Comparison of ENCODE assay signal across 17 mouse cellular contexts in genomic region chr13:36419357-36419756, GRCm38 (mm10).
DNase-seq lines count a peak whose midpoint lies in the region; TF ChIP-seq lines count a peak whose summit lies in the region.
"Had no signal": no experiment of that assay in that cellular context is flagged by ENCODE, and none has a peak within 500 bp of the region (broad histone marks: within the 10 kb centered on the region; RNA-seq: fewer than 3 reads in every experiment).

No protein-coding gene starts in this region.

- H3K9ac ChIP-seq in ES-E14 (ENCODE audit: insufficient read depth, low read depth, low read length, poor library complexity, severe bottlenecking), result no peak overlapping the region
- H3K9ac ChIP-seq: hindbrain, embryonic 12.5 days; liver, embryonic 13.5 days; midbrain, embryonic 13.5 days had no signal

- H3K4me3 ChIP-seq in kidney, adult 2 months (ENCODE audit: insufficient read depth, low read depth, low read length), result no peak overlapping the region
- H3K4me3 ChIP-seq in ES-E14 (ENCODE audit: insufficient read depth in 1 of 2, low read depth in 1 of 2, low read length in 2 of 2, poor library complexity in 1 of 2, severe bottlenecking in 1 of 2), result no peak overlapping the region
- H3K4me3 ChIP-seq: hindbrain, embryonic 12.5 days; liver, embryonic 13.5 days; midbrain, embryonic 13.5 days had no signal

- TF ChIP-seq POLR2A in kidney, adult 2 months (IDR thresholded peaks at IDR 0.05; ENCODE audit: low read depth, low read length), result no peak

- no peaks in the 10 kb centered on the region for H3K4me1 ChIP-seq in kidney, adult 2 months (ENCODE audit: control insufficient read depth, insufficient read depth, low read length)
- H3K4me1 ChIP-seq in ES-E14 (ENCODE audit: control insufficient read depth in 2 of 2, insufficient read depth in 2 of 2, low read length in 2 of 2, poor library complexity in 1 of 2), result no peaks in the 10 kb centered on the region
- H3K4me1 ChIP-seq: hindbrain, embryonic 12.5 days; liver, embryonic 13.5 days; midbrain, embryonic 13.5 days had no signal

- in situ Hi-C loops in ES-E14 (cut with MboI; ENCODE audit: low sequenced_read_pairs in 2 of 2, unreplicated experiment in 2 of 2), result no loop called here

- peak; percentile 34; the same call in 1 of the 2 replicates for TF ChIP-seq CTCF in kidney, adult 2 months (conservative IDR thresholded peaks at IDR 0.05; ENCODE audit: insufficient read depth, insufficient read length, low read depth, low read length)

- no peaks in the 10 kb centered on the region; the same call in 1 of the 2 replicates for H3K36me3 ChIP-seq in kidney, adult 2 months (ENCODE audit: control insufficient read depth, insufficient read depth, low read length)
- no peaks in the 10 kb centered on the region for H3K36me3 ChIP-seq in ES-E14 (ENCODE audit: control insufficient read depth, insufficient read depth, low read length, poor library complexity, severe bottlenecking)
- H3K36me3 ChIP-seq: hindbrain, embryonic 12.5 days; liver, embryonic 13.5 days; midbrain, embryonic 13.5 days had no signal

- no peak for DNase-seq in kidney, adult 2 months
- no peak for DNase-seq in kidney, adult 9 months
- peak; percentile 18 for DNase-seq in thymus, postnatal 14 days
- no peak for DNase-seq in thymus, adult 18-20 months
- peak; percentile 4 for DNase-seq in ES-E14 (ENCODE audit: low read depth, low spot score)
- peak; percentile 14 for DNase-seq in induced T-regulatory cell, adult 2 months (ENCODE audit: low read depth)
- no peak for DNase-seq in spleen, adult 12 weeks (ENCODE audit: low spot score)
- no peak for DNase-seq in left cerebral cortex, adult 11 months (ENCODE audit: low spot score)
- DNase-seq: adrenal gland, postnatal 36 days; cerebellum, postnatal 14 days; kidney, postnatal 25 days; left cerebral cortex, postnatal 4 days; liver, embryonic 13.5 days; right cerebral cortex, postnatal 14 days; thymus, adult 2 months had no signal

- no peak overlapping the region for H3K27ac ChIP-seq in kidney, adult 2 months (ENCODE audit: insufficient read depth, low read depth, low read length)
- no peak overlapping the region for H3K27ac ChIP-seq in ES-E14 (ENCODE audit: insufficient read depth, low read depth, low read length, poor library complexity, severe bottlenecking)
- H3K27ac ChIP-seq: hindbrain, embryonic 12.5 days; liver, embryonic 13.5 days; midbrain, embryonic 13.5 days had no signal

- no peaks in the 10 kb centered on the region for H3K9me3 ChIP-seq in ES-E14 (ENCODE audit: control insufficient read depth, insufficient read depth, low read depth, low read length)
- H3K9me3 ChIP-seq: hindbrain, embryonic 12.5 days; liver, embryonic 13.5 days; midbrain, embryonic 13.5 days had no signal

- H3K27me3 ChIP-seq in kidney, adult 2 months (replicated peaks; ENCODE audit: control insufficient read depth, insufficient read depth, low read length), result no peaks in the 10 kb centered on the region
- H3K27me3 ChIP-seq: hindbrain, embryonic 12.5 days; liver, embryonic 13.5 days; midbrain, embryonic 13.5 days had no signal

TF ChIP-seq in ES-E14, 5 proteins besides CTCF, POLR2A, EP300 and RAD21:
- 0 out of 2 replicates have a peak, but pooled peaks have one; percentile 4 for TF ChIP-seq ZC3H11A (IDR thresholded peaks at IDR 0.05; ENCODE audit: borderline replicate concordance, low read depth, low read length)
- TF ChIP-seq CHD2 (IDR thresholded peaks at IDR 0.05; ENCODE audit: low read depth, low read length), result no peak

Comparison
In these comparisons a context has a peak if more than half of its experiments do, and no peak if none do; other contexts are left out.
1. DNase-seq: peak in thymus, postnatal 14 days (single experiment), ES-E14 (single experiment) and induced T-regulatory cell, adult 2 months (single experiment); none in kidney, adult 2 months (single experiment), kidney, adult 9 months (single experiment), thymus, adult 18-20 months (0 of 2), spleen, adult 12 weeks (single experiment) and left cerebral cortex, adult 11 months (single experiment).